Mouse (Mus musculus) retina, adult 2 months (tissue): ENCODE measurements around the gene Slfn5.
A peak's percentile ranks its signal among the peaks of the same experiment; 100 is the strongest.
"Not testable (repeated sequence)": the region's sequence is repeated elsewhere in the genome, so short reads cannot be mapped to it uniquely, and the experiment has no call there.

ENCODE experiments used
- DNase-seq: peaks from one replicate; pipeline ENCODE4 v3.0.0-alpha.2; 2012; ENCODE audit warnings: low read depth, low spot score

The Slfn5 gene

DNA sequence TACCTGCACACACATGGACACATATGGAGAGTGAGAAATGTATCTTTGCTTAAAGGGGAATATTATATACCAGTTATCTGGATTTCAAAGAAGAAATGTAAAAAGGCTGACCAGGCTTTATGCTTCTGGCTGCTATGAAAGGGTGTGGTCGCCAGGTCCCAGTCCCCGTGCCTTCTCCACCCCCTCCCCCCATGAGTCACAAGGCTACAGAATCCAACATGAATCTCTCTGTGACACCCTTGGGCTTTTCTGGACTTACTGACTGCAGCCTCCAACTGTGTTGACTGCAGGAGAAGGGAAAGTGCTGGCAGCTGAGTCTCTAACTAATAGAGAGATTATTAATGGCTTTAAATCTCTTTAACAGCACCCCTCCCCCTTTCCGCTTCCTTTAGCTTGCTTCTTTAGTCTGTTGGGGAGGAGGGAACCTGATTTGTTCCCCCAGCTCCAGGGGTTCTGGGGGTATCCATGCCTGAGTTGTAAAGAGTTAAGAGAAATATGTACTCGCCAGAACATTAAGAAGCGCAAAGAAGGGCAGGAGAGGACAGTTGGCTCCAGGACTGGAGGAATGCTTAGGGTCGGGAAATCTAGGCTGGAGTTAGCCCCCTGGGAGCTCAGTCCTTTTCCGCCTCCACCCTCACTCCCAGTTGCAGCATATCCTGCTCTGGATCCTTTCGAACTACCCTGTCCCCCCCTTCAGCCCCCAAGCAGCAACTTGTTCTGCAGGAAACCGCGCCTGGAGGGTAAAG, at the start of gene Slfn5:
Gene Slfn5 (plus strand): TSS at position 614 of the 746 bp plus-strand sequence.
- no peak for DNase-seq

DNA sequence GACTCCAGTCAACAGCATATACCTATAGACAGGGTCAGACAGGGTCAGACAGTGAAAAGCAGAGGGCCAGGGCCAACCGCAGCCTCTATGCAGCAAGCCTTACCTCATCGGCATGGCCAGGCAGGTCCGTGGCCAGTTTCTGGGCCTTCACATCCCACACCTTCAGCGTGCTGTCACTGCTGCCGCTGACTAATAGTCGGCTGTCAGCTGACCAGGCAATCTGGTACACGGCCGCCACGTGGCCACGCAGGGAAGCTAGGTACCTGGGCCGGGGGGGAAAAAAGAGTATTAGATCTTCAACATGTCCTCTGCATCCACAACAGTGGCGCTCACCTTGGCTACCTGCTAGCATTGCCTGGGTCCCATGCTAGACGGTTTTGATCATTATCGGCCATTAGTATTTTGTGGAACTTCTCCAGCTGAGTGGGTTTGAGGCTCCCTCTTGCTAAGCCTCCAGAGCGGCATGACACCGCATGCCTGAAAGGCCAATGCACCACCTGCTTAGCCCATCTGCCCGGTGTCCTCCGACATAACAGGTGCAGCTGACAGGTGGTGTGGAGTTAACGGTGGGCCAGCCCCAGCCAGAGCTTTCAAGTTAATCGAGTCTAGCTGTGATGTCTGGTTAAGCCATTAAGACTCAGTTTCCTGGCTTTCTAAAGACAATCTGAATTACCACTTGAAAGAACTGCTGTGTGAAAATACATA, 49.4 kb upstream of the Slfn5 start:
- no peak for DNase-seq

DNA sequence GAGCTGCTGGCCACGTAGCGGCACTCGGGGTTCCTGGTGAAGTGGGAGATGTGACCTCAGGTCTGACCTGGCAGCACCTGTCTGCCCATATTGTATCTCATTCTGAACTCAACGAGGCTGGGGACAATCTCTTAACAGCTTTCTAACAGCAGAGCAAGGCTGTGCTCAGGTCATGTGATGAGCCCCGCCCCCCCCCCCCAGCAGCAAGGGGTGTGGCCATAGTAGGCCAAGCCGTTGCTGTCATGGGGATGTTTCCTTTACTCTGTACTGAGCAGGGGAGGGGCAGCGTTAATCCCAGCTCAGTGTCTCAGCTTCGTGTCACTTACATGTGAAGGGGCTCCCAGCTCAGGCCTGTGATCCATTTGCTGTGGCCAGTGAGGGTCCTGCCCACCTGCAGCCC, 46.2 kb upstream of the Slfn5 start:
- DNase-seq: no peak

DNA sequence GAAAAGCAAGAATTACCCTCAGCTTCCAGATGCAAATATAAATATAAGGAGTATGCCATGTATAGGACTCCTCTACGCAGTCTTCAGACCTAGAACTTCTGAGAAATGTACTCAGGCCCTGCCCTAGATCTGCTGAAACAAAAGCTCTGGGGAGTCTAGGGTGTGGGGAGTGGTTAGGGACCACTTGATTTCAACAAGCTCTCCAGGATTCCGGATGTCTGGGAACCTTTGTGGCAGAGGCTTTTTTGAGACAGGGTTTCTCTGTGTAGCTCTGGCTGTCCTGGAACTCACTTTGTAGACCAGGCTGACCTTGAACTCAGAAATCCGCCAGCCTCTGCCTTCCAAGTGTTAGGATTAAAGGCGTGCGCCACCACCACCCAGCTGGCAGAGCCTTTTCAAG, 45.3 kb upstream of the Slfn5 start:
- no peak for DNase-seq

DNA sequence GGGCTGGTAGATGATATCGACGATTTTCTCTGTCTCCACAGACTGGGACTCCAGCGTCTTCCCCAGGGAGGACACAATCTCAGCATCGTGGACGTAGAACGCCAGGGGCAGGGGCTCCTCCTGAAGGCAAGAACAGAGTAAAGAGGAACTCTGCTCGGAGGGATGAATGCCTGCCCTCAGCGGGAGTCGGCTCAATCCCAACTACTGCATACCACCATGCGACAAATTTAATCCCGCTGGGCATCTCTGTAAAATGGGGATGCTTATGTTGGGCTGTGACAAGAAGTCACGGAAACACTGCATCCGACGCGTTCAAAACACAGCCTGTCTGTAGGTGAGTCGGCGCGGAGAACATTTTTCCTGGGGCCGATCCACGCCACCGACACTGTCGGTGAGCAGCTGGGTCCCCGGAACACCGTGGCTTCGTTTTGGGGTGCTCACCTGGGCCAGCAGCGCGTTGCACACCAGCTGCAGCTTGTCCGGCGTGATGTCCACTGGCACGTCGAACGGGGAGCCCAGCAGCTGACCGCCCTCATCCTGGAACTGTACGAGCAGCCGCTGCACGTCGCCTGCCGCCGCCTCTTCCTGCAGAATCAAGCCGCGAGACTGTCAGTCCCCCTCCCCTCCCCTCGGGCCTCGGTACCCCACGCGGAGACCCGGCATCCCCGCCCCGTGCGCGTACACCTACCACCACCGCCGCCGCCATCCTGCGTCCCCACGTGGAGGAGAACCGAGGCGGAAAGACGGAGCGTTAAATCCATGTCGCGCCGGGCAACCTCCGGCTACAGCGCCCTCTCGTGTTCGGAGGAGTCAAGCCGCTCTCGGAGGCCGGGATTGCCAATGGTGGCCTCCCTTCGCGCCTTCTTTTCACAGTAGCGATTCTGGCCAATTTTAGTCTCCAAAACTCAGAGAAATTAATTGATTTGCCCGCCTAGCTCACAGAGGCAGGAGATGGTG, 43.2 kb upstream of the Slfn5 start, which contains the start of gene Nle1:
Gene Nle1 (minus strand): TSS at position 761 of the 957 bp plus-strand sequence.
- peak; percentile 71 for DNase-seq

DNA sequence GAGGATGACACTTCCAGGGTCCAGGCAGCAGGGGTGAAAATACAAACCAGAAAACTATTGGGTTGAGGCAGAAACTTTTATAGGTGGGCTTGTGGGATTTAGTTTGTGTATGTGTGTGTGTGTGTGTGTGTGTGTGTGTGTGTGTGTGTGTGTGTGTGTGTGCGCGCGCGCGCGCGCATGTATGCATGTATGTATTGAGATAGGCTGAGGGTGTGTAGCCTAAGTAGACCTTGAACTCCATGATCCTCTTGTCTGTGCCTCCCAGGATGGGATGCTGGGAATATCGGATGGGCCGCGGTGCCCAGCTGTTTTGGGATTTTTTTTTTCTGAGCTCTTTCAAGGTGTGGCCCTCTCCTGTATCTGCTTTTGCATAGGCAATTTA, 42.5 kb upstream of the Slfn5 start:
- DNase-seq: no peak

DNA sequence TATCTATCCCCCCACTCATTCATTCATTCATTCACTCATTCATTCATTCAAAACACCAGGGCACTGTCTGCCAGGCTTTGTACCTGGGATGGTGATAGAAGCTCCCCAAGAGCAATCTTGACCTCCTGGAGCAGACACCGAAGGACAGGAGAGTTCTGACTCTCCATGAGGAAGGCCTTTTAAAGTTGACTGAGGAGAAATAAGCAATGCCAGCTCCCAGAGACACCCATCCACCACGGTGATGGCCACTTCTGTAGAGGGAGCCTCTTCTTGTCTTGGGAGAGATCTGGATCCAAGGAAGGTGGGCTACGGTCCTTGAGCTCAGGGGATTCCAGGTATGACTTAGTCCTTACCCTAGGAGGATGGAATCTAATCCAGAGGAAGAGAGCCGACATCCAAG, 40.9 kb upstream of the Slfn5 start, which contains the start of gene Unc45b:
Gene Unc45b (plus strand): TSS at position 301 of the 400 bp plus-strand sequence.
- DNase-seq: no peak

DNA sequence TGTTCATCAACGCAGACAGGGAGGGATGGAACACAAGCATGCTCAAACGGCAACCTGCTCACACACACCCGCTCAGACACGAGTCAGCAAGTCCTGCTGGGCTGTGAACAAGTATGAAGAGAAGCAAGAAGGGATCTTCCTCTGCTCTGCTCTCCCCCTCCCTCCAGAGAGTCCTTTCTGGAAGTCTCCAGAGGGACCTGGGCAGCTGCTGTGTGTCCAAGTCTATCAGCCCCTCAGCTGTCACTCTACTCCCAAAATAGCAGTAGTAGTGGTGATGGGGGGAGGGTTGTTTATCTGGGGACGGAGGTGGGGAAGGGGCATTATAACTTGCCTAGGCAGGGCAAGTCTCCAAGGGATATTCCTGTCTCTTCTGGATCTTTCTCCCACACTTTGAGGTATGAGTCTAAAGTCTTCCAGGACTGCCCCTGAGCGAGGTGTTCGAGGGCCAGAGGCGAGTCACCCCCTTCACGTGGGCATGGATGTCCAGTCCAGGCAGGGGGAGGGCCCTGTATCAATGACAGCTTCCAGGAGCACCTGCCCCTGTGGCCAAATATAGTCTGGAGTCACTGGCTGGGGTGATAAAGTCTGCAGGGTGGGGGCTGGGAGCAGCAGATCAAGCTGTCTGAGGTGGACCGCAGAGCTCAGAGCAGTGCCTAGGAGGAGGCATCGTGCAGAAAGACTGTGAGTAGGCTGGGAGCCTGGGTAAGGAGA, 40.3 kb upstream of the Slfn5 start:
- DNase-seq: no peak

DNA sequence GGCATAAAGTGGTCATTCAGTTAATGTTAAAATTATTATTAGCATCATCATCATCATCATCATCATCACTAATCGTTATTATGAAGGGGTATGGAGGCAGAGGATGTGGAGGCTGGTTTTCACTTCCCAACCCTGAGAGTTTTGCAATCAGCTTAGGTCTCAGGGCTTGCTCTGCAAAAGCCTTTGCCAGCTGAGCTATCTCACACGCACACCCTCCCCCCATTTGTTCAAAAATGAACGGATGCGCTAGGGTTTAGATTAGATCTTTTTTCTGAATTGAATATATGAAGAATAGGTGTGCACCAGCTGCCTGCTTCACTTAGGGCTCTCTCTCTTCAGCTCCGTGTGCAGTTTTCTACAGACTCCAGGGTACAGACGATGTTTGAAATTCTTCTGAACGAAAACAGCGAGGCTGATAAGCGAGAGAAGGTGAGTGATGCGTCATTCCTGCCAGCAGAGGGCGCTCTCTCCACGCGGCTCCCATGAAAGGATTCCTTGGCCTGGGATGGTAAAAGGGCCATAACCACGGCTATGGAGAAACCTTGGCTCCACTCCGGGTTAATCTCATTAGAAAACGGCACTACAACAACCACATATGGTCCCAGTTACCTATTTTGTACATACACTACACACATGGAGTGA, 36.3 kb upstream of the Slfn5 start:
- peak; percentile 48 for DNase-seq

DNA sequence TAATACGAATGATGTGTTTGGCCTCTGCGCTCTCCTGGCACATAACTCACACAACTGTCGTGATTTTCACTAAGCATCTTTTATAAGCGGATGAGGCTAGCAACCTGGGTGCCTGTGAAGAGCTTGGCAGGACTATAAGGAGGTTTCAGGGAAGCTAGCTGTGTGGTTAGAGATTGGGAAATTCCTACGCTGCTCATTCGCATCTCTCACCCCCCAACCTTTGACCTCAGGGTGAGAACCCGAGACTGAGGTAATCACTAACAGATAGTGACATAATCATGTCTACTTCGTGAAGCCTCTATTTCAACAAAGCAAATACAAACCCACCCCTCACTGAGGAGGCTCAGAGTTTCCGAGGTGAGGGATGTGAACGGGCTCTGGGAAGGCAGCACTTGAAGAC, 30.4 kb upstream of the Slfn5 start:
- DNase-seq: no peak

DNA sequence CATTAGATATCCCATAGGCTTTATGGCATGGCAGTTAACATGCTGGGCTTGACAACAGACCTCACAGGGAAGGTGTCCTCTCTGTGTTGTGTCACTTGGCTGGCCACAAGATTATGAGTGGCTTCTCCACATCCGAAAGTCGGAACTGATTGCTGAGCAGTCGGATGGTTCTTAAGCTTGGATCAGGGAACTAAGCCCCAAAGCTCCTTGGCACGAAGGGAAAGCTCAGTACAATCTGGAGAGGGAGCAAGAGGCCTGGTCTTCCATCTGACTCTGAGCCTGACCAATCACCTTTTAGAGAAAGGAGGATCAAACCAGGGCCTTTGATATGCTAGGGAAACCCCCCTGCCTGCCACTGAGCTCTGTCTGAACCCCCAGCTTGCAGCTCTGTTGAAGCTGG, 29.5 kb upstream of the Slfn5 start:
- no peak for DNase-seq

DNA sequence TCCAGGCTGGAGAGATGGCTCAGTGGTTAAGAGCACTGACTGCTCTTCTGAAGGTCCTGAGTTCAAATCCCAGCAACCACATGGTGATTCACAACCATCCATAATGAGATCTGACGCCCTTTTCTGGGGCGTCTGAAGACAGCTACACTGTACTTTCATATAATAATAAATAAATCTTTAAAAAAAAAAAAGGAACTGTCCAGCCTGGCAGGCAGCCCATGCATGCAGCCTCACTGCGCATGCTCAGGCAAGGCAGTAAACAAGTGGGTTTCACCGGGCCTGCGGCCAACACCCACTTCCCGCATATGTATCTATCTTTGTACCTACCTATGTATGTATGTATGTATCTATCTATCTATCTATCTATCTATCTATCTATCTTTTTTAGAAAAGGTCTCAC, 27.2 kb upstream of the Slfn5 start:
- DNase-seq: not testable (repeated sequence)

DNA sequence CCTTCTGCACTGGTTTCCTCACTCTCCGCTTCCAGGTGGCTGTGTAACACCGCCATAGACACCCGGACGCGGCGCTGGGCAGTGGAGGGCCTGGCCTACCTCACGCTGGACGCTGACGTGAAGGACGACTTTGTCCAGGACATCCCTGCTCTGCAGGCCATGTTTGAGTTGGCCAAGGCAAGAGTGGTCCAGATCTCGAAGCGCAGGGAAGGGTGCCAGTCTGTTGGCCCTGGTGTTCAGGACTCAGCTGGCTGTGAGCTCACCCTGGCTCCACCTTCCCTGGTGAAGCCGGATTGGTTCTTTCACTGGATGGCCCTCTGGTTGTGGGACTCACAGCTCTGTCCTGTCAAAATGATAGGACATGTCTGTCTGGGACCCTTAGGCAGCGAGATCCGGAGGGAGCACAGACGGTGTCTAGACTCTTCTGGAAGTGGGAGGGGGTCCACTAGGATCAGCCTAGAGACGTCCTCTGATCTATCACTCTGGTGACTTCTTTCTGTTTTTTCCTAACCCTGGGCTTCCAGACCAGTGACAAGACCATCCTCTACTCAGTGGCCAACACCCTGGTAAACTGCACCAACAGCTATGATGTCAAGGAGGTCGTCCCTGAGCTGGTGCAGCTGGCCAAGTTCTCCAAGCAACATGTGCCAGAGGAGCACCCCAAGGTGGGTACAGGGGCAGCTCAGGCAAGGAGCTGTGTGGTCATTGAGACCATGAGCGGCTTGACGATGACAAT, 22.1 kb upstream of the Slfn5 start:
- no peak for DNase-seq

DNA sequence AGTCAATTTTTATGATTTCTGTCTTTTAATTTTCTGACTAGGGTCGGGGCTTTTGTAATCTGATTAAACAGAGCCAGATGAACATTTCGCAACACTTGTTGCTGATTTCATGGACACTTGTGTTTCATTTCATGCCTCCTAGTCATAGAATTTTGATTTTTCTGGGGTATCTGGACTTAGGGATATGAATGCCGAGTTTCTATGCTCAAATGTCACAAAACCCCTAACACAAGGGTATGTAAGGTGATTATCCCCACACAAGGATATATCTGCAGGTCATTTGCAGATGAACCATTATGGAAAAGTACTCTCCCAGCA, 21.6 kb upstream of the Slfn5 start:
- DNase-seq: no peak

DNA sequence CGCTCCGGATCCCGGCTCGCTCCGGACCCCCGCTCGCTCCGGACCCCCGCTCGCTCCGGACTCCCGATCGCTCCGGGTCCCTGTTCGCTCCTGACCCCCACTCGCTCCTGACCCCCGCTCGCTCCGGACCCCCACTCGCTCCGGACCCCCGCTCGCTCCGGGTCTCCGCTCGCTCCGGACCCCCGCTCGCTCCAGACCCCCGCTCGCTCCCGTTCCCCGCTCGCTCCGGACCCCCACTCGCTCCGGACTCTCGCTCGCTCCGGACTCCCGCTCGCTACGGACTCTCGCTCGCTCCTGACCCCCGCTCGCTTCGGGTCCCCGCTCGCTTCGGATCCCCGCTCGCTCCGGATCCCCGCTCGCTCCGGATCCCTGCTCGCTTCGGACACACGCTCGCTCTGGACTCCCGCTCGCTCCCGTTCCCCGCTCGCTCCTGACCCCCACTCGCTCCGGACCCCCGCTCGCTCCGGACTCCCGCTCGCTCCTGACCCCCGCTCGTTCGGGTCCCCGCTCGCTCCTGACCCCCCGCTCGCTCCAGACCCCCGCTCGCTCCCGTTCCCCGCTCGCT, 20.7 kb upstream of the Slfn5 start:
- not testable (repeated sequence) for DNase-seq

DNA sequence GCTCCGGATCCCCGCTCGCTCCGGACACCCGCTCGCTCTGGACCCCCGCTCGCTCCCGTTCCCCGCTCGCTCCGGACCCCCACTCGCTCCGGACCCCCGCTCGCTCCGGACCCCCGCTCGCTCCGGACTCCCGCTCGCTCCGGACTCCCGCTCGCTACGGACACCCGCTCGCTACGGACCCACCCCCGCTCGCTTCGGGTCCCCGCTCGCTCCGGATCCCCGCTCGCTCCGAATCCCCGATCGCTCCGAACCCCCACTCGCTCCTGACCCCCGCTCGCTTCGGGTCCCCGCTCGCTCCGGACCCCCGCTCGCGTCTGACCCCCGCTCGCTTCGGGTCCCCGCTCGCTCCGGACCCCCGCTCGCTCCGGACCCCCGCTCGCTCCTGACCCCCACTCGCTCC, 20.0 kb upstream of the Slfn5 start:
- not testable (repeated sequence) for DNase-seq

DNA sequence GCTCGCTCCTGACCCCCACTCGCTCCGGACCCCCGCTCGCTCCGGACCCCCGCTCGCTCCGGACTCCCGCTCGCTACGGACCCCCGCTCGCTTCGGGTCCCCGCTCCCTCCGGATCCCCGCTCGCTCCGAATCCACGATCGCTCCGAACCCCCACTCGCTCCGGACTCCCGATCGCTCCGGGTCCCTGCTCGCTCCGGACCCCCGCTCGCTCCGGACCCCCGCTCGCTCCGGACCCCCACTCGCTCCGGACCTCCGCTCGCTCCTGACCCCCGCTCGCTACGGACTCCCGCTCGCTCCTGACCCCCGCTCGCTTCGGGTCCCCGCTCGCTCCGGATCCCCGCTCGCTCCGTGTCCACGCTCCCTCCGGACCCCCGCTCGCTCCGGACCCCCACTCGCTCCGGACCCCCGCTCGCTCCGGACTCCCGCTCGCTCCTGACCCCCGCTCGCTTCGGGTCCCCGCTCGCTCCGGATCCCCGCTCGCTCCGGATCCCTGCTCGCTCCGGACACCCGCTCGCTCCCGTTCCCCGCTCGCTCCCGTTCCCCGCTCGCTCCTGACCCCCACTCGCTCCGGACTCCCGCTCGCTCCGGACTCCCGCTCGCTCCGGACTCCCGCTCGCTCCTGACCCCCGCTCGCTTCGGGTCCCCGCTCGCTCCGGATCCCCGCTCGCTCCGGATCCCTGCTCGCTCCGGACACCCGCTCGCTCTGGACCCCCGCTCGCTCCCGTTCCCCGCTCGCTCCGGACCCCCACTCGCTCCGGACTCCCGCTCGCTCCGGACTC, 19.3 kb upstream of the Slfn5 start:
- not testable (repeated sequence) for DNase-seq

DNA sequence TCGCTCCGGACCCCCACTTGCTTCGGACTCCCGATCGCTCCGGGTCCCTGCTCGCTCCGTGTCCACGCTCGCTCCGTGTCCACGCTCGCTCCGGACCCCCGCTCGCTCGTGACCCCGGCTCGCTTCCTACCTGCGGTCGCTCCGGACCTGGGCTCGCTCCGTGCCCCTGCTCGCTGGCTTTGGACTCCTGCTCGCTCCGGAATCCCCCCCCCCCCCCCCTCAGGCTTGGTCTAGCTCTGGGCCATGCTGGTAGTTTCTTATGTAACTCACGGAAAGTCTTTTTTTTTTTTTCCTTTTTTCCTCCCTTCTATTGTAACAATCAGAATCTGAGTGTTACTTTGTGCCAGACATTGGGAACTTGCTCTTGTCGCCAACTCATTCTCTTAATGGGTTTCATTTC, 18.0 kb upstream of the Slfn5 start:
- no peak for DNase-seq

DNA sequence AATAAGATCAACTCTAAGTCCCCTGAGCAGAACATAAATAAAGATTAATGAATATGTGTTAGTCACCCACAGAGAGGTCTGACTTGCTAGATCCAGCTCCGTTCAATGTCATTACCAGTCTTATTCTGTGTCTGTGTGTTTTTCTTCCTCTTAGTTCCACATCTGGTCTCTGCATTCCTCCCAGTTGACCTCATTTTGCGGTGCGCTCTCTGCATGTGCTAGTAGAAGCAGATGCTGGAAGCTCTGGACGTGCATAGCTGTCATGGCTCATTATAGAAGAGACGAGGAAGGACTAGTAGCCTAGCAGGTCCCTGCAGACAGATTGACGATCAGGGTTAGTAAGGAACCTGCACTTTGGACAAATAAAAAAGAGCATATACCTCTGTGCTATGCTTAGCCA, 7.8 kb upstream of the Slfn5 start:
- no peak for DNase-seq
